Mouse (Mus musculus): ENCODE measurements around the gene Lrrc74a.

Gene Lrrc74a

GRCm38 (mm10) chr12:86734319-86734810 is at the start of gene Lrrc74a:
TSS of gene Lrrc74a (plus strand) at chr12:86734369.
- DNase-seq, result no peak

DNA sequence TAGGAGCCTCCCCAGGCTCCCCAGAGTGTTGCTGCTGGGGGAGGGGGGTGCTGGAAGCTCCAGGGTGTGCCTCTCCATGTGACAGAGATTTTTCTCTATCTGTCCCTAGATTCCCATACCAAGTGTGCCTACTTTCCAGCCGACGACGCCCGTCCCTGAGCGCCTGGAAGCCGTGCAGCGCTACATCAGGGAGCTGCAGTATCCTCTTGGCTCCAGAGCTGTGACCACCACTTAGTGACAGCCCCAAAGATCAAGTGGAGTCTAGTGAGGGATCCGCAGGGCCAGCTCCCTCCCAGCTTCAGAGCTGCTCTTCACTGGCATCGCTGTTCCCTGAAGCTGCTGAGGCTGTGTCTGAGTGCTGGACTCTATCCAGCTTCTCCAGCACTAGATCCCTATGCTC is 48.9 kb upstream of the Lrrc74a start:
- no peak for DNase-seq

- peak; percentile 66 for DNase-seq
These were observed 47.4 kb upstream of the Lrrc74a start for GRCm38 (mm10) chr12:86686551-86687330.

- no peak for DNase-seq
These were observed 46.7 kb upstream of the Lrrc74a start for GRCm38 (mm10) chr12:86687445-86687955.

DNA sequence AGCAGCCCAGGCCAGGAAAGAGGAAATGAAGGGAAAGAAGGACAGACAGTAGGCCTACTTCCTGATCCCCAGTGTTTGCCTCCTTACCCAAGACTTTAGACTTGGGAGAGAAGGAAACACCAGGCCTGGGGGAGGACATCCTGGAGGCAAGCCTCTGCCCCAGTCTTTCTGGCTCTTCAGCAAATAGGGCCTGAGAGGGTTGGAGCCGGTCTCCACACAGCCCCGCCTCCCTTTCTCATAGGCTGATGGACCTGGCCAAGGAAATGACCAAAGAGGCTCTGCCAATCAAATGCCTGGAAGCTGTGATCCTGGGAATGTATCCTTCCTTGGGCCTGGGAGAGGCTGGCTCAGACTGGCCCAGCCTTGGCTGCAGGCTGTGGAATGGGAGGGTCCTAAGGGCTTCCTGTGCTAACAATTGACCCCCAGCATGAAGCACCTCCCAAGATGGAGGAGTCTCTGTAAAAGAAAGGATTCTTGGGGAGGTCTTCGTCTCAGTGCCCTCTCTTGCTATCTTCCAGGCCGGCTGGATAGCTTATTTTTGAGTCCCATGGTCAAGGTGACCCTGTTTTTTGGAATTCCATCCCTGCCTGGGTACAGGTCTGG is 46.1 kb upstream of the Lrrc74a start:
- DNase-seq, result no peak

- no peak for DNase-seq
These were observed 45.3 kb upstream of the Lrrc74a start for GRCm38 (mm10) chr12:86688917-86689316.

DNA sequence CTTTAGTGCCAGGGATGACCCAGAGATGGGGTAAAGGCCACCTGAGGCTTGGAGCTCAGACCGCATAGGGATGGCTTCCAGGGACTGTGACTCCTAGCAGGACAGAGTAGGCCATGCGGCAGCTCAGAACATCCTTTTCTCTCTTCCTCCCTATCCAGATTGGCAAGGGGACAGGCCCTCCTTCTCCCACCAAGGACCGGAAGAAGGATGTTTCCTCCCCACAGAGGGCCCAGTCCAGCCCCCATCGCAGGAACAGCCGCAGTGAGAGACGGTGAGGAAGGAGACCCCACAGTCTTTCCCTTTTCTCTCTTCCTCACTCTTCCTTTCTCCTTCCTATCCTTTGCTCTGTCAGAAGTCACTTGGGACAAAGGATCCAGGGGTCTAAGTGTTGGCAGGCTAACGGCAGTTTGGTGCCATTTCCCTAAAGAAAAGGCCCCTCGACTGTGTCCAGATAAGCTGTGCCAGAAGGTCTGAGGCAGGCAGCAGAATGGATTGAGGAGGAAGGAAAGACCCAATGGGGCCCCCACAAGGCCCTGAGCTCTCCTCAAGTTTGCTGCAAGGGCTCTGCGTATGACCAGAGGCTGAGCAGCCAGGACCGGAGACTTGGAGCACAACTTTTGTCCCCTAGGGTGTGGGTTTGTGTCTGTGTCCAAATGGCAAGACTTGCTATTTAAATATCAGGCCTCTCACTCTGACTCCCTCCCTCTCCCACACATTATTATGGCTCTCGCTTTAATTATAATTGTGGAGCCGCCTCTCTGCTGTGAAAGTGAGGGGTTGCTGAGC is 43.3 kb upstream of the Lrrc74a start:
- no peak for DNase-seq

DNA sequence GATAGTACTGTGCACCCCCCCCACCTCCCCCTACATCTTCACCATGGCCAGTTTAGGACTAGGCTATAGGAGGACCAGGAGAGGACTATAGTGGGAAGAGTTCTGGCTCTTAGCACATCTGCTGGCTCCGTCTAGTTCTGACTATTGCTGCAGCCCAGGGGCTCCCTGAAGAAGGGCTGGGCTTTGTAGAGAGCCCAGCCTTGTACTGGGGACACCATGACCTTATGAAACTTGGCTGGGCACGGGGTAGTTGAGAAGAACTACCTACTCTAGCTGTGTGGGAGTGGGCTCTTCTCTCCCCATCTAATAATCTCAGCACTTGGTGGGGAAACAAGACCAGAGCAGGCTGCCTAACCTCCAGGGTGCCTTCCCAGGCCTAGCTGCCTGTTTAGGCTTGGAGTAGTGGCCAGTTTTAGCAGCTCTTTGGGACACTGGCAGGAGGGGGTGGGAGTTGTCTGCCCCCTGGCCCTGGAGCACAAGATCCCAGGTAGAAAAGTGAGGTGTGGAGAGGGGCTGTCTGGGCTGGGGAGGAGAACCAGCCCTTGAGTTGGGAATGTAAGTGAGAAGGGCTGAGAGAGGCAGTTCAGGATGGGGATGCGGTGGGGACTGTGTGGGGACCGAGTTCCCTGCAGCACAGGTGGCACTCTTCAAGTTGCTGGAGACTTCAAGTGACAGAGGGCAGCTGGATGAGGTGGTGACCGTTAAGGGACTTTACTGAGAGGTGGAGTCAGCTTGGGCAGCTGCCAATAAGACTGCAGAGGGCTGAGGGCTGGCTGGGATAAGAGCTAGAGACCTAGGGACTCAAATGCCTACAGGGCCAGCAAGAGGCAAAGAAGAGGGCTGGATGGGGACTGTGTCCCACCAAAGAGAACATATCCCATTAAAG is 41.5 kb upstream of the Lrrc74a start:
- no peak for DNase-seq

GRCm38 (mm10) chr12:86693389-86693788 is 40.8 kb upstream of the Lrrc74a start:
- no peak for DNase-seq

GRCm38 (mm10) chr12:86694441-86694840 is 39.7 kb upstream of the Lrrc74a start:
- DNase-seq, result no peak

DNA sequence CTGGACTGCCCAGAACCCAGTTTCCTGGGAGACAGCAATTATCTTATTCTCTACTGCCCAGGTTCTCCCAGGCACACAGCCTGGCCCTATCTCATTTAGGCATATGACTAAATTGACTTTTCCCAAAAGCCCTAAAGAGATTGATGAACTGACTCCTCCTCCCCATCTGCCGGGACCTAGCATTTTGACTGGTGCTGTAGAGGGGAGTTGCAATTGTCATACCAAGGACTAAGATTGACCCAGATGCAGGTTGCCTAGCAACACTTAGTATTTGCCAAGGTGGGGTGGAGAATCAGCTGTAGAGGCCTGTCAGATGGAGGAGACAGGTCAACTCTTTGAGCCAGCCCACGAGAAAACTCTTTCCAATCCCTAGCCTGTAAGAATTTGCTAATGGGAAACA is 36.2 kb upstream of the Lrrc74a start:
- DNase-seq, result no peak

DNA sequence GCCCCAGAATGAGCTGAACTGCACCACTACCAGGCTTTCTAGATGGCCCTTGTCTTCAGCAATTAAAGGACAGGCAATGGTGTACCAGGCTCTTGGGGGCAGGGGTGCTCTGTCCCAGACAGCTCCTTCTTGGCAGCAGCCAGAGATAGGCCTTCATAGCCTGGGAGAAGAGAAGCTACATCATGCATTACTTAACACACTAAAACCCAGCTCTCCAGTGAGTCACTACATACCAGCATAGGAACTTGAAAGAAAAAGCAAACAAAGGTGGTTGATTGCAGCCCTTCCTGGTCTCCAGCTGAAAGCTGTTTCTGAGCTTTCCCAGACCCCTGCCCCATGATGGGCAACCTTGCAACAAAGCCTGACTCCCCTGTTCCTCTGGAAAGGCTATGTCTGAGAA is 35.6 kb upstream of the Lrrc74a start:
- DNase-seq, result no peak

- DNase-seq, result peak; percentile 89
These were observed 33.9 kb upstream of the Lrrc74a start for GRCm38 (mm10) chr12:86699965-86700926.

GRCm38 (mm10) chr12:86700927-86701310 is 33.2 kb upstream of the Lrrc74a start:
- no peak for DNase-seq

GRCm38 (mm10) chr12:86701491-86701890 is 32.7 kb upstream of the Lrrc74a start:
- peak; percentile 53 for DNase-seq

DNA sequence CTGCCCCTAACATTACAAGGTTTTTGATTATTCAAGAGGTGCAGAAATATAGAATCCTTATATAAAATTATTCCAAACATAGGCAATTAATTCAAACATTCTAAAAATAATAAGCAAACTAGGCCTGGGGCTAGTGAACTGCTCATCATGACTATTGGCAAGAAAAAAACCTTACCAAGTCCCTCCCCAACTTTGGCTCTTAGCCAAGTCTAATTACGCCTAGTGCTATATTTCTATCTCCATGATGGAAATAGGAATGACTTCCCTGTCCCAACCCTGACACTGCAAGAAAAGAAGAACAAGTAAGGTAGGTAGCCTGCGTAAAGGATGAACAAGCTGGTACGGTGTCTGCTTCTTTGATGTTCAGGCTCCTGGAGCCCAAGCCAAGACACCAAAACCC is 31.5 kb upstream of the Lrrc74a start:
- DNase-seq, result no peak

GRCm38 (mm10) chr12:86705843-86706242 is 28.3 kb upstream of the Lrrc74a start:
- no peak for DNase-seq

- no peak for DNase-seq
These were observed 20.1 kb upstream of the Lrrc74a start for GRCm38 (mm10) chr12:86714026-86714425.

DNA sequence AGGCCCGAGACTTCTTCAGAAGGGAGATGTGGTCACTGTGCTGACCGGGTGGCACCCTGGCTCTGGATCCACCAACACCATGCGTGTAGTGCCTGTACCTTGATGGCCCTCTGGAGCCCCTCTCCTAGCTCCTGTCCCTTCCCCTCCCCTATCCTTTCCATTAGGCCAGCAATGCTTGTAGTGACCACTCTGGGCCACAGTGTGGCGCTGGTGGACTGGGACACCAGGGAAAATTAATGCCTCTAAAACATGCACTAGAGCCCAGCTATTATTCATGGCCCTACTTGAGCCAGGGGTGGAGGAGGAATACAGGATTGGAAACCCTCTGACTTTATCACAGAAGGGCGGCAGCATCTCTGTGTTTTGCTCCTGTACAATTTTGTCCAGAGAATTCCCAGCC is 18.8 kb upstream of the Lrrc74a start:
- peak; percentile 83 for DNase-seq

DNA sequence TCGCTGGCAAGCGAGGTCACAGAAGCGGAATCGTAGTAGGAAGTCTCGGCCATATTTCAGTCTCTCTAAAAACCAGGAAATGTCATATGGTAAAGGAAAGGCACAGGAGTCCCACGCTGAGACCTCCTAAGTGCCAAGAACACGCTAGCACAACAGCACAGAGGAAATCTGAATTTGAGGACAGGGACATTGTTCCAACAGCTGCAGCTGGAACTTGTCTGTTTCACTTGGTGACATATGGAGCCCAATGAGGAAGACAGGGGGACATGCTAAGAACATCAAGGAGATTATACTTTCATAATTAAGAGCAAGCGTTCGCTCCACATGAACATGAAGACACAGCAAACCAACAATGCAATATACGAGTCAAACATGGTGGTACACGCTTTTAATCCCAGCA is 17.2 kb upstream of the Lrrc74a start:
- no peak for DNase-seq

GRCm38 (mm10) chr12:86719961-86720639 is 14.1 kb upstream of the Lrrc74a start:
- peak; percentile 69 for DNase-seq
